Mouse (Mus musculus): ENCODE measurements around the gene Fermt1. TPM values are rescaled to one million over a fixed set of nuclear protein-coding genes. Genes with fewer than 3 reads are reported as not detected.

The Fermt1 gene
- polyA plus RNA-seq, 1 experiment from 2014 or later = 1.5 TPM

DNA sequence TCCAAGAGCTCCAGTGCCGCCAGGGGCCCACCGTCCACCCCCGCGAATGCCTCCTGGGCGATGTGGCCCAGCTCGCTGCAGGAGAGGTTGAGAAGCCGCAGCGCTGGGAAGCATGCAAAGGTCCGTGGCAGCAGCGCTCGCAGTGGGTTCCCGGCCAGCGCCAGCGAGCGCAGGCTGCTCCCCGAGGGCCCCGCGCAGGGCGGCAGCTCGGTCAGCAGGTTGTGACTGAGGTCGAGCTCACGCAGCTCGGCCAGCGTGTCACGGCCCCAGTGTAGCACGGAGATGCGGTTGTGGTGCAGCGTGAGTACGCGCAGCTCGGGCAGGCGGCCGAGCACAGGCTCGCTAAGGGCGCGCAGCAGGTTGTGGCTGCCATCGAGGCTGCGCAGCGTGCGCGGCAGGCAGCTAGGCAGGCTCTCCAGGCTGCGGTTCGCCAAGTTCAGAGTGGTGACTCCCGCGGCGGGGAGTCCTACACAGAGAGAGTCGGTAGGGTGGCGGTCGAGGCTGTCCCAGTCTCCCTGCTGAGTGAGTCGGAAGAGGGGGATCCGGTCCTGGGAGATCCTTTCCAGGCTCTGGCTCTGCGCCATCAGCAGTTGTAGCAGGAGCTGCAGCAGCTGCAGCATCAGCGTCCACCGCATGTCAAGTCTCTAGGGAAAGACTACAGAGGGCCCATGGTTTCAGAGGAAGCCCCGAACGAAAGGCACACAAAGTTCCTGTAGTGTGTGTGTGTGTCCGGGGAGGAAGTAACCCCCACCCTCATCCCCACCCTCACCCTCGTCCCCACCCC, 66.3 kb downstream of the Fermt1 start:
- Histone ChIP-seq H3K27me3 (ENCODE audit: control insufficient read depth, insufficient read depth, low read length) (peaks cover 25% of the 10 kb centered on the region), H3K4me1 (ENCODE audit: control insufficient read depth, insufficient read depth, low read length) (peaks cover 12% of the 10 kb centered on the region; the same call in 1 of the 2 replicates), H3K36me3 (ENCODE audit: control insufficient read depth, insufficient read depth, low read length) (no peaks in the 10 kb centered on the region), H3K27ac (ENCODE audit: low read depth, low read length) (0 out of 2 replicates have a peak overlapping the region, but pooled peaks have one; percentile 7), H3K4me2 (peak overlapping the region; percentile 99), H3K9ac (ENCODE audit: low read depth, low read length) (peak overlapping the region; percentile 67), H3K9me3 (replicated peaks; ENCODE audit: control insufficient read depth, low read length) (no peaks in the 10 kb centered on the region), H3K4me3 (ENCODE audit: low read depth, low read length) (peak overlapping the region; percentile 61)
- WGBS (ENCODE audit: insufficient replicate concordance) = under 1% methylated on average over 56 of the region's 58 CpGs
- ATAC-seq (replicated peaks; ENCODE audit: insufficient number of reproducible peaks, low FRiP score, low TSS enrichment) = peak; percentile 55

DNA sequence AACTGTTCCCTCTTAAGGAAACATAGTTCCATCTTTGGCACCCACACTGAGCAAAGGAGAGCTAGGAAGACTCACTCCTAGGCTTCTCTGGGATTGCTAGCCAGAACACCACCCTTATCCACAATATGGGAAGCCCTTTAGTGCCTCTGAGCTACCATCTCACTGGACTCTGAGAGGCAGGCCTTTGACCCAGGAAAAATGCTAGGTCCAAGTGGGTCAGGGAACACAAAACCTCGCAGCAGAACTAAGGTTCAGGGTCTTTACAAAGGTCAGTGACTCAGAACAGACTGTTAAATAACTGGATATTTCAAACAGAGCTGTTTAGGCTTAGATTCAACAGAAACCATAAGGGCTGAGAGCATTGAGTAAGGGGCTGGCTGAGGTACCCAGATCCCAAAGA, 68.7 kb downstream of the Fermt1 start:
- Histone ChIP-seq H3K27ac (ENCODE audit: low read depth, low read length) (no peak overlapping the region), H3K4me2 (peak overlapping the region; percentile 32), H3K9ac (ENCODE audit: low read depth, low read length) (no peak overlapping the region), H3K4me1 (ENCODE audit: control insufficient read depth, insufficient read depth, low read length) (peaks cover 12% of the 10 kb centered on the region; the same call in 1 of the 2 replicates), H3K4me3 (ENCODE audit: low read depth, low read length) (no peak overlapping the region), H3K27me3 (ENCODE audit: control insufficient read depth, insufficient read depth, low read length) (peaks cover 25% of the 10 kb centered on the region), H3K9me3 (replicated peaks; ENCODE audit: control insufficient read depth, low read length) (no peaks in the 10 kb centered on the region), H3K36me3 (ENCODE audit: control insufficient read depth, insufficient read depth, low read length) (no peaks in the 10 kb centered on the region)
- 67% methylated on average over 1 of the region's 1 CpGs for WGBS (ENCODE audit: insufficient replicate concordance)
- no peak for ATAC-seq (replicated peaks; ENCODE audit: insufficient number of reproducible peaks, low FRiP score, low TSS enrichment)

GRCm38 (mm10) chr2:132873657-132874326, 71.9 kb downstream of the Fermt1 start:
- 77% methylated on average over 10 of the region's 10 CpGs for WGBS (ENCODE audit: insufficient replicate concordance)
- Histone ChIP-seq H3K4me2 (no peak overlapping the region), H3K4me1 (ENCODE audit: control insufficient read depth, insufficient read depth, low read length) (0 out of 2 replicates have a peak, but pooled peaks cover 2% of the 10 kb centered on the region), H3K9me3 (replicated peaks; ENCODE audit: control insufficient read depth, low read length) (no peaks in the 10 kb centered on the region), H3K27ac (ENCODE audit: low read depth, low read length) (no peak overlapping the region), H3K9ac (ENCODE audit: low read depth, low read length) (no peak overlapping the region), H3K27me3 (ENCODE audit: control insufficient read depth, insufficient read depth, low read length) (peaks cover 14% of the 10 kb centered on the region), H3K36me3 (ENCODE audit: control insufficient read depth, insufficient read depth, low read length) (no peaks in the 10 kb centered on the region), H3K4me3 (ENCODE audit: low read depth, low read length) (no peak overlapping the region)
- ATAC-seq (replicated peaks; ENCODE audit: insufficient number of reproducible peaks, low FRiP score, low TSS enrichment) = no peak

DNA sequence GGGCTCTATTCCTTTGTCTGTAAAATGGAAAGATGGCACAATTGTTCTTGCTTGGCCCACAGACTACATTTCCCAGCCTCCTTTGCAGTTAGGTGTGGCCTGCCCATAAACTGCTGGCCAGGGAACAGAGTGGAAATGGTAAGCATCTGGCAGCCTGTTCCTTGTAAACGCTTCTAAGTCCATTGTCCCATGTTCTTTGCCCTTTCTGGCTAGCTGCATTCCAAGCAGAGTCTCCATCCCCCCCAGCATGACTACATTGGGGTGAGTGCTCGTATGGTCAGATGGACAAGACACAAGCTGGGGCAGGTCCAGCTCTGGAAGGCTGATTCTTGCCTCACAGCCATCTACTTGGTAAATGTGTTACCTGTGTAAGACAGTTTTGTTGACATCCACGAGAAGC, 74.0 kb downstream of the Fermt1 start:
- no peaks in the 10 kb centered on the region for H3K27me3 ChIP-seq (ENCODE audit: control insufficient read depth, insufficient read depth, low read length)
- no peak overlapping the region for H3K27ac ChIP-seq (ENCODE audit: low read depth, low read length)
- H3K36me3 ChIP-seq (ENCODE audit: control insufficient read depth, insufficient read depth, low read length) = 0 out of 2 replicates have a peak, but pooled peaks cover 2% of the 10 kb centered on the region
- H3K4me2 ChIP-seq = no peak overlapping the region
- no peak overlapping the region for H3K9ac ChIP-seq (ENCODE audit: low read depth, low read length)
- no peaks in the 10 kb centered on the region for H3K4me1 ChIP-seq (ENCODE audit: control insufficient read depth, insufficient read depth, low read length)
- no peak overlapping the region for H3K4me3 ChIP-seq (ENCODE audit: low read depth, low read length)
- 75% methylated on average over 3 of the region's 3 CpGs for WGBS (ENCODE audit: insufficient replicate concordance)
- H3K9me3 ChIP-seq (replicated peaks; ENCODE audit: control insufficient read depth, low read length) = no peaks in the 10 kb centered on the region
- no peak for ATAC-seq (replicated peaks; ENCODE audit: insufficient number of reproducible peaks, low FRiP score, low TSS enrichment)

DNA sequence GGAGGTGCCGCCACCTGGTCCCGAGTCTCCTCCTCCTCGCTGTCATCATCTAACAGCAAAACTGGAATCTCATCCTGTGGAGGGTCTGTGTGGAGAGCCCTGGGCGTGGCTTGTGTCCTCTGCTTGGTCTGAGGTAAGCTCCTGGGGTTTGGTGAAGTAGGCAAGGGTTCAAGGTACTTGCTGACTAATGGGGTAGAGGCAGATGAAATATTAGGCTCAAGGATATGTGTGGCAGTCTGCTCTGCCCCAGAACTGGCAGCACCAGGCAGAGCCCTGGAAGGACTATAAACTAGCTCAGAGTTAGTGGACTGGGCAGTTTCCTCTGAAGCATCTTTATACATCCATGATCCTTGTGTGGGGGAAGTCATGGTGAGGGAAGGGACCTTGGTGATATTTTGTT, 75.4 kb downstream of the Fermt1 start:
- H3K4me1 ChIP-seq (ENCODE audit: control insufficient read depth, insufficient read depth, low read length) = no peaks in the 10 kb centered on the region
- H3K4me3 ChIP-seq (ENCODE audit: low read depth, low read length) = no peak overlapping the region
- no peak overlapping the region for H3K4me2 ChIP-seq
- H3K9me3 ChIP-seq (replicated peaks; ENCODE audit: control insufficient read depth, low read length) = no peaks in the 10 kb centered on the region
- peaks cover 7% of the 10 kb centered on the region; the same call in 1 of the 2 replicates for H3K36me3 ChIP-seq (ENCODE audit: control insufficient read depth, insufficient read depth, low read length)
- no peak overlapping the region for H3K27ac ChIP-seq (ENCODE audit: low read depth, low read length)
- no peak overlapping the region for H3K9ac ChIP-seq (ENCODE audit: low read depth, low read length)
- WGBS (ENCODE audit: insufficient replicate concordance) = 75% methylated on average over 4 of the region's 4 CpGs
- ATAC-seq (replicated peaks; ENCODE audit: insufficient number of reproducible peaks, low FRiP score, low TSS enrichment) = no peak
- no peaks in the 10 kb centered on the region for H3K27me3 ChIP-seq (ENCODE audit: control insufficient read depth, insufficient read depth, low read length)

DNA sequence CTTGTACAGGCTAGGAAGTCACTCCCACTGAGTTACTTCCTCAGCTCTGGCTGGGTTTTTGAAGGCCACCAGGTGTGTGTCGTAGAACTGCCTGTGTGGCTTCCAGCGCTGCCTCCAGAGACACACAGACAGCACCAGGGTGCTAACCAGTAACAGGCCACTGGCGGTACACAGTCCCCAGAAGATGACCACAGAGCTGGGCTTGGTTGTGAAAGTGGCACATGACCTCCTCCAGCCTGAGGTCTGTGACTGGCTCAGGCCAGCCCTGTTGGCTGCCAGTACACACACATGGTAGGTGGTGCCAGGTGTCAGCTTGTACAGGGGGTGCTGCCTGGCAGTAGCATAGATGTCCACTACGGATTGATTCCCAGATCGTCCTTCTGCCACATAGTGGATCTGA, 76.0 kb downstream of the Fermt1 start:
- H3K4me2 ChIP-seq = no peak overlapping the region
- WGBS (ENCODE audit: insufficient replicate concordance) = 83% methylated on average over 5 of the region's 5 CpGs
- no peak overlapping the region for H3K9ac ChIP-seq (ENCODE audit: low read depth, low read length)
- H3K27ac ChIP-seq (ENCODE audit: low read depth, low read length) = no peak overlapping the region
- no peaks in the 10 kb centered on the region for H3K27me3 ChIP-seq (ENCODE audit: control insufficient read depth, insufficient read depth, low read length)
- H3K9me3 ChIP-seq (replicated peaks; ENCODE audit: control insufficient read depth, low read length) = no peaks in the 10 kb centered on the region
- peaks cover 7% of the 10 kb centered on the region; the same call in 1 of the 2 replicates for H3K36me3 ChIP-seq (ENCODE audit: control insufficient read depth, insufficient read depth, low read length)
- H3K4me1 ChIP-seq (ENCODE audit: control insufficient read depth, insufficient read depth, low read length) = no peaks in the 10 kb centered on the region
- no peak overlapping the region for H3K4me3 ChIP-seq (ENCODE audit: low read depth, low read length)
- no peak for ATAC-seq (replicated peaks; ENCODE audit: insufficient number of reproducible peaks, low FRiP score, low TSS enrichment)

GRCm38 (mm10) chr2:132867521-132867920, 78.2 kb downstream of the Fermt1 start:
- no peak for ATAC-seq (replicated peaks; ENCODE audit: insufficient number of reproducible peaks, low FRiP score, low TSS enrichment)
- Histone ChIP-seq H3K27ac (ENCODE audit: low read depth, low read length) (no peak overlapping the region), H3K4me1 (ENCODE audit: control insufficient read depth, insufficient read depth, low read length) (no peaks in the 10 kb centered on the region), H3K27me3 (ENCODE audit: control insufficient read depth, insufficient read depth, low read length) (no peaks in the 10 kb centered on the region), H3K9me3 (replicated peaks; ENCODE audit: control insufficient read depth, low read length) (no peaks in the 10 kb centered on the region), H3K4me3 (ENCODE audit: low read depth, low read length) (no peak overlapping the region), H3K4me2 (no peak overlapping the region), H3K36me3 (ENCODE audit: control insufficient read depth, insufficient read depth, low read length) (peaks cover 7% of the 10 kb centered on the region; the same call in 1 of the 2 replicates), H3K9ac (ENCODE audit: low read depth, low read length) (no peak overlapping the region)
- 73% methylated on average over 5 of the region's 5 CpGs for WGBS (ENCODE audit: insufficient replicate concordance)

GRCm38 (mm10) chr2:132863325-132863724, 82.4 kb downstream of the Fermt1 start:
- no peak overlapping the region for H3K4me3 ChIP-seq (ENCODE audit: low read depth, low read length)
- no peaks in the 10 kb centered on the region for H3K27me3 ChIP-seq (ENCODE audit: control insufficient read depth, insufficient read depth, low read length)
- H3K9me3 ChIP-seq (replicated peaks; ENCODE audit: control insufficient read depth, low read length) = no peaks in the 10 kb centered on the region
- H3K36me3 ChIP-seq (ENCODE audit: control insufficient read depth, insufficient read depth, low read length) = peaks cover 7% of the 10 kb centered on the region; the same call in 1 of the 2 replicates
- no peak overlapping the region for H3K9ac ChIP-seq (ENCODE audit: low read depth, low read length)
- no peaks in the 10 kb centered on the region for H3K4me1 ChIP-seq (ENCODE audit: control insufficient read depth, insufficient read depth, low read length)
- ATAC-seq (replicated peaks; ENCODE audit: insufficient number of reproducible peaks, low FRiP score, low TSS enrichment) = no peak
- WGBS (ENCODE audit: insufficient replicate concordance) = 85% methylated on average over 2 of the region's 2 CpGs
- no peak overlapping the region for H3K4me2 ChIP-seq
- no peak overlapping the region for H3K27ac ChIP-seq (ENCODE audit: low read depth, low read length)
